8 mouse cellular contexts compared by ENCODE assay signal in genomic region chr6:36004701-36005100, GRCm38 (mm10).
DNase-seq lines count a peak whose midpoint lies in the region; ATAC-seq and TF ChIP-seq lines count a peak whose summit lies in the region.

No protein-coding gene starts in this region.

- H3K36me3 ChIP-seq in liver, adult 2 months (ENCODE audit: control insufficient read depth, insufficient read depth, low read length): no peaks in the 10 kb centered on the region
- no peaks in the 10 kb centered on the region for H3K36me3 ChIP-seq in liver, embryonic 12.5 days
- no peaks in the 10 kb centered on the region for H3K36me3 ChIP-seq in midbrain, embryonic 14.5 days (ENCODE audit: control insufficient read depth, insufficient read depth, low read length)

- intact Hi-C loops in gastrocnemius, postnatal 36 days (cut with DNase I): no loop called here

- no peak overlapping the region for H3K9ac ChIP-seq in liver, adult 2 months (ENCODE audit: low read depth, low read length)
- no peak overlapping the region for H3K9ac ChIP-seq in liver, embryonic 12.5 days
- H3K9ac ChIP-seq in midbrain, embryonic 14.5 days (replicated peaks; ENCODE audit: low read length): no peak overlapping the region

- DNase-seq in adrenal gland, postnatal 10 days: peak; percentile 38
- DNase-seq in adrenal gland, adult 8-10 months: no peak
- DNase-seq in liver, adult 2 months (ENCODE audit: extremely low read depth, low read depth, low spot score): peak; percentile 66
- DNase-seq in adipocyte (ENCODE audit: low spot score): peak; percentile 37
- peak; percentile 21 for DNase-seq in forelimb bud, embryonic 11.5 days (ENCODE audit: low read depth, low spot score)
- DNase-seq in midbrain, embryonic 14.5 days: peak; percentile 82
- no peak for DNase-seq in gastrocnemius, postnatal 36 days

- no peaks in the 10 kb centered on the region for H3K4me1 ChIP-seq in liver, adult 2 months (ENCODE audit: control insufficient read depth, insufficient read depth, low read length)
- no peaks in the 10 kb centered on the region for H3K4me1 ChIP-seq in liver, embryonic 12.5 days
- H3K4me1 ChIP-seq in midbrain, embryonic 14.5 days (ENCODE audit: control insufficient read depth, insufficient read depth, low read length): no peaks in the 10 kb centered on the region

- no peak for TF ChIP-seq POLR2A in liver, adult 2 months (IDR thresholded peaks at IDR 0.05; ENCODE audit: extremely low read depth, insufficient read depth, low read length)

- WGBS in liver, adult 2 months: 35% methylated on average over 1 of the region's 1 CpGs
- 24% methylated on average over 1 of the region's 1 CpGs for WGBS in liver, embryonic 12.5 days (ENCODE audit: insufficient replicate concordance)
- 43% methylated on average over 1 of the region's 1 CpGs for WGBS in midbrain, embryonic 14.5 days

- H3K4me3 ChIP-seq in liver, adult 2 months (ENCODE audit: insufficient read depth, low read depth, low read length): no peak overlapping the region
- no peak overlapping the region for H3K4me3 ChIP-seq in liver, embryonic 12.5 days
- no peak overlapping the region for H3K4me3 ChIP-seq in midbrain, embryonic 14.5 days (replicated peaks; ENCODE audit: low read depth, low read length)

- no peaks in the 10 kb centered on the region for H3K79me2 ChIP-seq in liver, adult 2 months (ENCODE audit: control insufficient read depth, insufficient read depth, low read length)

- ATAC-seq in liver, embryonic 12.5 days: no peak
- no peak for ATAC-seq in midbrain, embryonic 14.5 days (ENCODE audit: low FRiP score, low TSS enrichment)

- peak; percentile 30; the same call in 1 of the 2 replicates for TF ChIP-seq CTCF in liver, adult 2 months (IDR thresholded peaks at IDR 0.05; ENCODE audit: low read depth, low read length)

- H3K27me3 ChIP-seq in liver, adult 2 months (ENCODE audit: control insufficient read depth, insufficient read depth, low read length): no peaks in the 10 kb centered on the region
- H3K27me3 ChIP-seq in liver, embryonic 12.5 days (replicated peaks): no peaks in the 10 kb centered on the region
- no peaks in the 10 kb centered on the region for H3K27me3 ChIP-seq in midbrain, embryonic 14.5 days (ENCODE audit: control insufficient read depth, insufficient read depth, low read length)

- no peak overlapping the region for H3K4me2 ChIP-seq in liver, embryonic 12.5 days
- no peak overlapping the region for H3K4me2 ChIP-seq in midbrain, embryonic 14.5 days (ENCODE audit: low read length)

- no peaks in the 10 kb centered on the region for H3K9me3 ChIP-seq in liver, embryonic 12.5 days (replicated peaks)
- H3K9me3 ChIP-seq in midbrain, embryonic 14.5 days (ENCODE audit: control insufficient read depth, low read length): no peaks in the 10 kb centered on the region

- H3K27ac ChIP-seq in liver, adult 2 months (replicated peaks; ENCODE audit: insufficient read depth, low read depth, low read length): no peak overlapping the region
- H3K27ac ChIP-seq in liver, embryonic 12.5 days: no peak overlapping the region
- H3K27ac ChIP-seq in midbrain, embryonic 14.5 days (replicated peaks; ENCODE audit: low read depth, low read length): no peak overlapping the region

Comparison
In these comparisons a context has a peak if more than half of its experiments do, and no peak if none do; other contexts are left out.
1. DNase-seq: peak in adrenal gland, postnatal 10 days (single experiment), liver, adult 2 months (single experiment), adipocyte (single experiment), forelimb bud, embryonic 11.5 days (single experiment) and midbrain, embryonic 14.5 days (single experiment); none in adrenal gland, adult 8-10 months (single experiment) and gastrocnemius, postnatal 36 days (0 of 2).